Mouse (Mus musculus) kidney, embryonic 16.5 days (tissue): ENCODE measurements around the gene Larp1b. TPM values are rescaled to one million over a fixed set of nuclear protein-coding genes. Genes with fewer than 3 reads are reported as not detected.

Source experiments
- polyA plus RNA-seq: library from polyadenylated mRNA; unstranded; fragments of >200 nt; fragmentation: Nextera tagmentation; extraction: Ambion mirVana; gene quantifications from 2 replicates; pipeline ENCODE4 v1.2.1, GENCODE M21; 2015

Gene Larp1b
- polyA plus RNA-seq, 1 experiment from 2014 or later = 10.5 TPM

Other genes with a start within 250 kb of the Larp1b start
- gene Slc25a31, start 241.0 kb upstream of the Larp1b start, polyA plus RNA-seq = 0.08 and 0.31 TPM in 2 replicates
- gene Hspa4l, start 205.3 kb upstream of the Larp1b start, polyA plus RNA-seq = 10.0 and 11.4 TPM in 2 replicates
- 55.6 and 56.9 TPM in 2 replicates for gene Plk4, start 149.8 kb upstream of the Larp1b start, polyA plus RNA-seq
- 7.3 and 8.7 TPM in 2 replicates for gene Mfsd8, start 102.9 kb upstream of the Larp1b start, polyA plus RNA-seq
- gene Abhd18, start 102.9 kb upstream of the Larp1b start, polyA plus RNA-seq = 6.8 and 7.9 TPM in 2 replicates
- gene 1700034I23Rik, start 47.3 kb upstream of the Larp1b start, polyA plus RNA-seq = 0.23 and 0.31 TPM in 2 replicates
- gene Pgrmc2, start 133.2 kb downstream of the Larp1b start, polyA plus RNA-seq = 35.9 and 39.3 TPM in 2 replicates